Mouse (Mus musculus): ENCODE data around the gene Pecam1. TPM values are rescaled to one million over a fixed set of nuclear protein-coding genes. Genes with fewer than 3 reads are reported as not detected.

Pecam1 gene
- polyA plus RNA-seq, 1 experiment from 2014 or later, result 20.2 TPM

- Histone ChIP-seq H3K27me3 (ENCODE audit: control insufficient read depth, insufficient read depth, low read length) (no peaks in the 10 kb centered on the region), H3K36me3 (ENCODE audit: control insufficient read depth, insufficient read depth, low read length) (no peaks in the 10 kb centered on the region), H3K4me2 (replicated peaks; ENCODE audit: low read depth) (no peak overlapping the region), H3K9ac (ENCODE audit: low read length) (no peak overlapping the region), H3K4me1 (replicated peaks; ENCODE audit: control insufficient read depth, insufficient read depth) (no peaks in the 10 kb centered on the region), H3K27ac (replicated peaks) (no peak overlapping the region), H3K9me3 (ENCODE audit: control insufficient read depth, low read length) (no peaks in the 10 kb centered on the region), H3K4me3 (ENCODE audit: low read depth, low read length) (no peak overlapping the region)
- no peak for TF ChIP-seq EP300 (optimal IDR thresholded peaks at IDR 0.05)
- TF ChIP-seq CTCF (IDR thresholded peaks at IDR 0.05; ENCODE audit: low read depth), result no peak
- DNase-seq (ENCODE audit: low spot score) (no peak), ATAC-seq (ENCODE audit: low FRiP score, low TSS enrichment) (no peak)
- WGBS, result 78% methylated on average over 3 of the region's 3 CpGs
These were observed 47.8 kb downstream of the Pecam1 start for GRCm38 (mm10) chr11:106702584-106702983.

GRCm38 (mm10) chr11:106701589-106701988 is 48.8 kb downstream of the Pecam1 start:
- Histone ChIP-seq H3K36me3 (ENCODE audit: control insufficient read depth, insufficient read depth, low read length) (no peaks in the 10 kb centered on the region), H3K9me3 (ENCODE audit: control insufficient read depth, low read length) (no peaks in the 10 kb centered on the region), H3K4me2 (replicated peaks; ENCODE audit: low read depth) (no peak overlapping the region), H3K27ac (replicated peaks) (no peak overlapping the region), H3K27me3 (ENCODE audit: control insufficient read depth, insufficient read depth, low read length) (no peaks in the 10 kb centered on the region), H3K4me1 (replicated peaks; ENCODE audit: control insufficient read depth, insufficient read depth) (no peaks in the 10 kb centered on the region), H3K4me3 (ENCODE audit: low read depth, low read length) (no peak overlapping the region), H3K9ac (ENCODE audit: low read length) (no peak overlapping the region)
- DNase-seq (ENCODE audit: low spot score) (no peak), ATAC-seq (ENCODE audit: low FRiP score, low TSS enrichment) (no peak)
- 68% methylated on average over 9 of the region's 9 CpGs for WGBS
- TF ChIP-seq CTCF (IDR thresholded peaks at IDR 0.05; ENCODE audit: low read depth) (no peak), EP300 (optimal IDR thresholded peaks at IDR 0.05) (no peak)

GRCm38 (mm10) chr11:106699083-106699482 is 51.3 kb downstream of the Pecam1 start:
- DNase-seq (ENCODE audit: low spot score) (no peak), ATAC-seq (ENCODE audit: low FRiP score, low TSS enrichment) (no peak)
- Histone ChIP-seq H3K9ac (ENCODE audit: low read length) (no peak overlapping the region), H3K27me3 (ENCODE audit: control insufficient read depth, insufficient read depth, low read length) (no peaks in the 10 kb centered on the region), H3K9me3 (ENCODE audit: control insufficient read depth, low read length) (no peaks in the 10 kb centered on the region), H3K4me2 (replicated peaks; ENCODE audit: low read depth) (no peak overlapping the region), H3K36me3 (ENCODE audit: control insufficient read depth, insufficient read depth, low read length) (no peaks in the 10 kb centered on the region), H3K4me3 (ENCODE audit: low read depth, low read length) (no peak overlapping the region), H3K4me1 (replicated peaks; ENCODE audit: control insufficient read depth, insufficient read depth) (no peaks in the 10 kb centered on the region), H3K27ac (replicated peaks) (no peak overlapping the region)
- 91% methylated on average over 9 of the region's 9 CpGs for WGBS
- TF ChIP-seq CTCF (IDR thresholded peaks at IDR 0.05; ENCODE audit: low read depth) (no peak), EP300 (optimal IDR thresholded peaks at IDR 0.05) (no peak)

GRCm38 (mm10) chr11:106698289-106698688 is 52.1 kb downstream of the Pecam1 start:
- no peak overlapping the region for H3K4me2 ChIP-seq (replicated peaks; ENCODE audit: low read depth)
- no peak overlapping the region for H3K4me3 ChIP-seq (ENCODE audit: low read depth, low read length)
- DNase-seq (ENCODE audit: low spot score), result no peak
- no peaks in the 10 kb centered on the region for H3K4me1 ChIP-seq (replicated peaks; ENCODE audit: control insufficient read depth, insufficient read depth)
- H3K27ac ChIP-seq (replicated peaks), result no peak overlapping the region
- no peaks in the 10 kb centered on the region for H3K9me3 ChIP-seq (ENCODE audit: control insufficient read depth, low read length)
- no peaks in the 10 kb centered on the region for H3K36me3 ChIP-seq (ENCODE audit: control insufficient read depth, insufficient read depth, low read length)
- H3K9ac ChIP-seq (ENCODE audit: low read length), result no peak overlapping the region
- WGBS, result 88% methylated on average over 6 of the region's 6 CpGs
- no peak for ATAC-seq (ENCODE audit: low FRiP score, low TSS enrichment)
- H3K27me3 ChIP-seq (ENCODE audit: control insufficient read depth, insufficient read depth, low read length), result no peaks in the 10 kb centered on the region
- TF ChIP-seq EP300 (optimal IDR thresholded peaks at IDR 0.05) (no peak), CTCF (IDR thresholded peaks at IDR 0.05; ENCODE audit: low read depth) (no peak)

- Histone ChIP-seq H3K27ac (replicated peaks) (no peak overlapping the region), H3K4me1 (replicated peaks; ENCODE audit: control insufficient read depth, insufficient read depth) (no peaks in the 10 kb centered on the region), H3K36me3 (ENCODE audit: control insufficient read depth, insufficient read depth, low read length) (no peaks in the 10 kb centered on the region), H3K4me2 (replicated peaks; ENCODE audit: low read depth) (no peak overlapping the region), H3K9me3 (ENCODE audit: control insufficient read depth, low read length) (no peaks in the 10 kb centered on the region), H3K9ac (ENCODE audit: low read length) (no peak overlapping the region), H3K27me3 (ENCODE audit: control insufficient read depth, insufficient read depth, low read length) (no peaks in the 10 kb centered on the region), H3K4me3 (ENCODE audit: low read depth, low read length) (no peak overlapping the region)
- ATAC-seq (ENCODE audit: low FRiP score, low TSS enrichment) (no peak), DNase-seq (ENCODE audit: low spot score) (no peak)
- TF ChIP-seq CTCF (IDR thresholded peaks at IDR 0.05; ENCODE audit: low read depth) (no peak), EP300 (optimal IDR thresholded peaks at IDR 0.05) (no peak)
- WGBS, result 97% methylated on average over 3 of the region's 3 CpGs
These were observed 54.5 kb downstream of the Pecam1 start for GRCm38 (mm10) chr11:106695917-106696316.

GRCm38 (mm10) chr11:106692890-106693289 is 57.5 kb downstream of the Pecam1 start:
- DNase-seq (ENCODE audit: low spot score), result no peak
- 76% methylated on average over 4 of the region's 4 CpGs for WGBS

More at GRCm38 (mm10) chr11:106692890-106693289, 57.5 kb downstream of the Pecam1 start:
- H3K27me3 ChIP-seq (ENCODE audit: control insufficient read depth, insufficient read depth, low read length), result no peaks in the 10 kb centered on the region
- H3K9me3 ChIP-seq (ENCODE audit: control insufficient read depth, low read length), result no peaks in the 10 kb centered on the region
- no peak for ATAC-seq (ENCODE audit: low FRiP score, low TSS enrichment)
- H3K9ac ChIP-seq (ENCODE audit: low read length), result no peak overlapping the region
- no peaks in the 10 kb centered on the region for H3K4me1 ChIP-seq (replicated peaks; ENCODE audit: control insufficient read depth, insufficient read depth)
- no peak overlapping the region for H3K4me3 ChIP-seq (ENCODE audit: low read depth, low read length)
- no peak for TF ChIP-seq EP300 (optimal IDR thresholded peaks at IDR 0.05)
- TF ChIP-seq CTCF (IDR thresholded peaks at IDR 0.05; ENCODE audit: low read depth), result no peak
- H3K36me3 ChIP-seq (ENCODE audit: control insufficient read depth, insufficient read depth, low read length), result no peaks in the 10 kb centered on the region
- no peak overlapping the region for H3K4me2 ChIP-seq (replicated peaks; ENCODE audit: low read depth)
- no peak overlapping the region for H3K27ac ChIP-seq (replicated peaks)
